Mouse (Mus musculus) midbrain, postnatal 0 days (tissue): ENCODE data around the gene Maml2. TPM values are rescaled to one million over a fixed set of nuclear protein-coding genes. Genes with fewer than 3 reads are reported as not detected.
"Not testable (repeated sequence)": the region's sequence is repeated elsewhere in the genome, so short reads cannot be mapped to it uniquely, and the experiment has no call there.

Source experiments
- ATAC-seq: fragments of 200-750 bp; cut with Nextera tagmentation; 2 replicates; pipeline ENCODE4 v1.8.0; 2017; ENCODE audit warnings: moderate number of reproducible peaks, mild to moderate bottlenecking, moderate TSS enrichment, moderate library complexity; ENCODE audit not compliant: low FRiP score
- DNase-seq: peaks from one replicate; pipeline ENCODE4 v3.0.0-alpha.2; 2015; ENCODE audit warnings: low spot score
- H3K27ac ChIP-seq: fragments of 300-500 bp; sonication (generic); 2 replicates; pipeline ENCODE4 v1.5.1; 2014; ENCODE audit warnings: low read depth, mild to moderate bottlenecking, low read length, mixed read lengths
- H3K27me3 ChIP-seq: fragments of 300-500 bp; sonication (generic); 2 replicates; pipeline ENCODE4 v1.6.1; 2014; ENCODE audit warnings: low read length, control low read depth, mixed read lengths; ENCODE audit not compliant: insufficient read depth
- H3K36me3 ChIP-seq: fragments of 300-500 bp; sonication (generic); 2 replicates; pipeline ENCODE4 v1.6.1; 2014; ENCODE audit warnings: low read length, control low read depth, mixed read lengths; ENCODE audit not compliant: insufficient read depth
- H3K4me1 ChIP-seq: fragments of 300-500 bp; sonication (generic); 2 replicates; pipeline ENCODE4 v1.6.1; 2014; ENCODE audit warnings: mild to moderate bottlenecking, control low read depth, antibody characterized with exemption, low read length, mixed read lengths; ENCODE audit not compliant: insufficient read depth
- H3K4me2 ChIP-seq: fragments of 300-500 bp; sonication (generic); 2 replicates; pipeline ENCODE4 v1.6.1; 2014; ENCODE audit warnings: low read depth, mild to moderate bottlenecking, low read length, mixed read lengths; ENCODE audit not compliant: poor library complexity, severe bottlenecking
- H3K4me3 ChIP-seq: fragments of 300-500 bp; sonication (generic); 2 replicates; pipeline ENCODE4 v1.5.1; 2014; ENCODE audit warnings: low read depth, mild to moderate bottlenecking, low read length, moderate library complexity
- H3K9ac ChIP-seq: fragments of 300-500 bp; sonication (generic); replicated peaks from 2 replicates; pipeline ENCODE4 v1.6.1; 2014; ENCODE audit warnings: mild to moderate bottlenecking, low read length, moderate library complexity, mixed read lengths; ENCODE audit not compliant: poor library complexity, severe bottlenecking
- H3K9me3 ChIP-seq: fragments of 300-500 bp; sonication (generic); 2 replicates; pipeline ENCODE4 v1.6.1; 2016; ENCODE audit warnings: low read length, control low read depth
- CTCF ChIP-seq: IDR thresholded peaks from 2 replicates; pipeline ENCODE4 v1.5.1; 2016; ENCODE audit warnings: antibody characterized with exemption, mild to moderate bottlenecking
- WGBS: fragments of 180-500 bp; shearing (Covaris S2); extraction: QIAGEN DNeasy Blood & Tissue Kit; methylation state at CpG from one replicate; pipeline ENCODE4 v1.1.7; 2014; 5-methylcytosine and 5-hydroxymethylcytosine counted together
- polyA plus RNA-seq: library from polyadenylated mRNA; unstranded; fragments of >200 nt; fragmentation: Nextera tagmentation; extraction: Ambion mirVana; gene quantifications from 2 replicates; pipeline ENCODE4 v1.2.1, GENCODE M21; 2015
- total RNA-seq: library from RNA; depleted of rRNA; stranded (reverse); fragments of >200 nt; gene quantifications from 2 replicates; pipeline ENCODE4 v1.2.3, GENCODE M21; 2014

Maml2 gene
- total and polyA plus RNA-seq, 2 experiments from 2014 or later = 9.1 to 9.2 TPM

GRCm38 (mm10) chr9:13704917-13705316 is 407.2 kb downstream of the Maml2 start:
- DNase-seq (no peak), ATAC-seq (no peak)
- Histone ChIP-seq H3K4me1 (no peaks in the 10 kb centered on the region), H3K9ac (no peak overlapping the region), H3K9me3 (no peaks in the 10 kb centered on the region), H3K27me3 (no peaks in the 10 kb centered on the region), H3K4me2 (no peak overlapping the region), H3K27ac (no peak overlapping the region), H3K4me3 (no peak overlapping the region), H3K36me3 (0 out of 2 replicates have a peak, but pooled peaks cover 2% of the 10 kb centered on the region)
- WGBS = 88% methylated on average over 4 of the region's 4 CpGs
- no peak for TF ChIP-seq CTCF

GRCm38 (mm10) chr9:13707066-13707555 is 409.4 kb downstream of the Maml2 start:
- Histone ChIP-seq H3K4me1 (no peaks in the 10 kb centered on the region), H3K4me3 (no peak overlapping the region), H3K27ac (no peak overlapping the region), H3K9me3 (no peaks in the 10 kb centered on the region), H3K9ac (no peak overlapping the region), H3K36me3 (0 out of 2 replicates have a peak, but pooled peaks cover 2% of the 10 kb centered on the region), H3K27me3 (no peaks in the 10 kb centered on the region), H3K4me2 (no peak overlapping the region)
- whole genome bisulfite sequencing = 39% methylated on average over 3 of the region's 3 CpGs
- no peak for ATAC-seq
- no peak for DNase-seq
- TF ChIP-seq CTCF = no peak

- Histone ChIP-seq H3K4me2 (no peak overlapping the region), H3K27ac (no peak overlapping the region), H3K4me1 (no peaks in the 10 kb centered on the region), H3K9me3 (no peaks in the 10 kb centered on the region), H3K36me3 (no peaks in the 10 kb centered on the region), H3K9ac (no peak overlapping the region), H3K4me3 (no peak overlapping the region), H3K27me3 (no peaks in the 10 kb centered on the region)
- 85% methylated on average over 5 of the region's 5 CpGs for WGBS
- ATAC-seq = no peak
- TF ChIP-seq CTCF = no peak
- DNase-seq = no peak
Observed at GRCm38 (mm10) chr9:13709436-13709835, 411.7 kb downstream of the Maml2 start.

- H3K36me3 ChIP-seq, H3K4me2 ChIP-seq, H3K9me3 ChIP-seq, H3K27ac ChIP-seq, H3K4me1 ChIP-seq, ATAC-seq, DNase-seq, H3K9ac ChIP-seq, H3K4me3 ChIP-seq, H3K27me3 ChIP-seq: not testable (repeated sequence)
- WGBS = 82% methylated on average over 2 of the region's 2 CpGs
Observed at GRCm38 (mm10) chr9:13715891-13716290, 418.1 kb downstream of the Maml2 start.

- peak; percentile 63 for ATAC-seq
- TF ChIP-seq CTCF = peak; percentile 98
- Histone ChIP-seq H3K4me1 (no peaks in the 10 kb centered on the region), H3K27me3 (no peaks in the 10 kb centered on the region), H3K4me3 (no peak overlapping the region), H3K27ac (no peak overlapping the region), H3K4me2 (no peak overlapping the region), H3K36me3 (no peaks in the 10 kb centered on the region), H3K9ac (no peak overlapping the region), H3K9me3 (no peaks in the 10 kb centered on the region)
- peak; percentile 89 for DNase-seq
- WGBS = 28% methylated on average over 8 of the region's 8 CpGs
Observed at GRCm38 (mm10) chr9:13716316-13717099, 418.8 kb downstream of the Maml2 start.

- TF ChIP-seq CTCF = no peak
- ATAC-seq (no peak), DNase-seq (no peak)
- peak within 1 kb of the TSS; percentile 98 for H3K4me3 ChIP-seq
- peak within 1 kb of the TSS; percentile 70 for H3K4me2 ChIP-seq
- 49% methylated on average over 2 of the region's 2 CpGs for WGBS
- H3K4me1 ChIP-seq = no peaks in the 10 kb centered on the region
- peak within 1 kb of the TSS; percentile 97 for H3K9ac ChIP-seq
- H3K27me3 ChIP-seq = no peaks in the 10 kb centered on the region
- H3K9me3 ChIP-seq = no peaks in the 10 kb centered on the region
- peak within 1 kb of the TSS; percentile 93 for H3K27ac ChIP-seq
- no peaks in the 10 kb centered on the region for H3K36me3 ChIP-seq
Observed at GRCm38 (mm10) chr9:13748404-13748797, 450.6 kb downstream of the Maml2 start, which contains the start of gene Mtmr2. Mtmr2 (plus strand) TSS chr9:13748410.
